Mouse (Mus musculus): ENCODE measurements around the gene Sfxn3. TPM values are rescaled to one million over a fixed set of nuclear protein-coding genes. Genes with fewer than 3 reads are reported as not detected.

The Sfxn3 gene
- polyA plus RNA-seq, 1 experiment from 2014 or later: 19.2 TPM

DNA sequence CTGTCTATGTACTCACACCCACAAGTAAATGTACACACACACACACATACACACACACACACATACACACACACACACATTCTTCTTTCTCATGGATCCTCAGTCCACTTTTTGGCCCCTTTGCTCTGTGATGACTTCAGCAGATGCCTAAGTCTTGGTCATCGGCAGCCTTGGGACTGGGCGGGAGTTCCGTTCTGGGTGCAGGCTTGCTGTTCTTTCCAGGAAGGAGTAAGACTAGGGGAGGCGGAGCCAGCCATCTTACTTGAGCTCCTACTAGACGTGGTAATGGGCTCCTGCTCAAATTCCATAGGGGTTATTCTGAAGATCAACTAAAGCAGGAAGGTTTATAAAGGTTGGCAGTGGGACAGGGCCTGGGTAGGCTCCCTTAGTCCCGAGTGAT is 27.0 kb upstream of the Sfxn3 start:
- 60% methylated on average over 6 of the region's 6 CpGs for WGBS
- Histone ChIP-seq H3K9me3 (no peaks in the 10 kb centered on the region), H3K27ac (no peak overlapping the region), H3K4me1 (replicated peaks) (peaks cover 51% of the 10 kb centered on the region), H3K36me3 (peaks cover 49% of the 10 kb centered on the region), H3K9ac (replicated peaks) (no peak overlapping the region; the same call in 1 of the 2 replicates), H3K27me3 (no peaks in the 10 kb centered on the region), H3K4me2 (peak overlapping the region; percentile 29), H3K4me3 (replicated peaks) (peak overlapping the region; percentile 7; the same call in 1 of the 2 replicates)
- ATAC-seq (ENCODE audit: insufficient number of reproducible peaks, insufficient read depth, low FRiP score, low TSS enrichment, low read depth): no peak

- Histone ChIP-seq H3K4me2 (peak overlapping the region; percentile 29), H3K4me3 (replicated peaks) (no peak overlapping the region), H3K27me3 (no peaks in the 10 kb centered on the region), H3K27ac (no peak overlapping the region), H3K4me1 (replicated peaks) (peaks cover 48% of the 10 kb centered on the region), H3K9me3 (no peaks in the 10 kb centered on the region), H3K36me3 (peaks cover 59% of the 10 kb centered on the region), H3K9ac (replicated peaks) (no peak overlapping the region; the same call in 1 of the 2 replicates)
- 95% methylated on average over 15 of the region's 15 CpGs for WGBS
- no peak for ATAC-seq (ENCODE audit: insufficient number of reproducible peaks, insufficient read depth, low FRiP score, low TSS enrichment, low read depth)
Observed at GRCm38 (mm10) chr19:45021362-45021761, 25.9 kb upstream of the Sfxn3 start.

- Histone ChIP-seq H3K9ac (replicated peaks) (no peak overlapping the region), H3K27me3 (no peaks in the 10 kb centered on the region), H3K36me3 (peaks cover 86% of the 10 kb centered on the region), H3K27ac (no peak overlapping the region), H3K4me3 (replicated peaks) (no peak overlapping the region), H3K4me1 (replicated peaks) (peaks cover 43% of the 10 kb centered on the region), H3K9me3 (no peaks in the 10 kb centered on the region), H3K4me2 (no peak overlapping the region)
- no peak for ATAC-seq (ENCODE audit: insufficient number of reproducible peaks, insufficient read depth, low FRiP score, low TSS enrichment, low read depth)
- WGBS: 85% methylated on average over 11 of the region's 11 CpGs
Observed at GRCm38 (mm10) chr19:45023993-45024392, 23.3 kb upstream of the Sfxn3 start.

- Histone ChIP-seq H3K27ac (no peak overlapping the region), H3K27me3 (no peaks in the 10 kb centered on the region), H3K9me3 (no peaks in the 10 kb centered on the region), H3K4me3 (replicated peaks) (no peak overlapping the region), H3K9ac (replicated peaks) (no peak overlapping the region), H3K36me3 (peaks cover 86% of the 10 kb centered on the region), H3K4me2 (no peak overlapping the region), H3K4me1 (replicated peaks) (peaks cover 35% of the 10 kb centered on the region)
- ATAC-seq (ENCODE audit: insufficient number of reproducible peaks, insufficient read depth, low FRiP score, low TSS enrichment, low read depth): no peak
- WGBS: 91% methylated on average over 20 of the region's 20 CpGs
Observed at GRCm38 (mm10) chr19:45024775-45025174, 22.5 kb upstream of the Sfxn3 start.

DNA sequence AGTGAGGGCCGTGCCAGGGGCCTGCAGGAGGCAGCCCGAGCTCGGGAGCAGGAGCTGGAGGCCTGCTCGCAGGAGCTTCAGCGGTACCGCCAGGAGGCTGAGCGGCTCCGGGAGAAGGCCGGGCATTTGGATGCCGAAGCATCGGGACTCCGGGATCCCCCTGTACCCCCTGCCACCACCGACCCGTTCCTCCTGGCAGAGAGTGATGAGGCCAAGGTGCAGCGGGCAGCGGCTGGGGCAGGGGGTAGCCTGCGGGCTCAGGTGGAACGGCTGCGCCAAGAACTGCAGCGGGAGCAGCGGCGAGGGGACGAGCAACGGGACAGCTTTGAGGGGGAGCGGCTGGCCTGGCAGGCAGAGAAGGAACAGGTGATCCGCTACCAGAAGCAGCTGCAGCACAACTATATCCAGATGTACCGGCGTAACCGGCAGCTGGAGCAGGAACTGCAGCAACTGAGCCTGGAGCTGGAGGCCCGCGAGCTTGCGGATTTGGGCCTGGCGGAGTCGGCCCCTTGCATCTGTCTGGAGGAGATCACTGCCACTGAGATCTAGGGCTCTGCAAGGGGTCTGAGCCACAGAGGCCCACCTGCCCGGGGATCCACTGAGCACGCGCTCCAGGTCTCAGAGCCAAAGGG is 21.2 kb upstream of the Sfxn3 start:
- Histone ChIP-seq H3K27ac (0 out of 2 replicates have a peak overlapping the region, but pooled peaks have one; percentile 20), H3K27me3 (no peaks in the 10 kb centered on the region), H3K9ac (replicated peaks) (no peak overlapping the region; the same call in 1 of the 2 replicates), H3K4me2 (no peak overlapping the region), H3K9me3 (no peaks in the 10 kb centered on the region), H3K36me3 (peaks cover 79% of the 10 kb centered on the region), H3K4me1 (replicated peaks) (peaks cover 26% of the 10 kb centered on the region), H3K4me3 (replicated peaks) (no peak overlapping the region)
- 72% methylated on average over 37 of the region's 37 CpGs for WGBS
- ATAC-seq (ENCODE audit: insufficient number of reproducible peaks, insufficient read depth, low FRiP score, low TSS enrichment, low read depth): no peak

GRCm38 (mm10) chr19:45026958-45027670 is 20.2 kb upstream of the Sfxn3 start:
- Histone ChIP-seq H3K4me3 (replicated peaks) (no peak overlapping the region), H3K4me2 (no peak overlapping the region), H3K27ac (no peak overlapping the region), H3K36me3 (peaks cover 69% of the 10 kb centered on the region), H3K4me1 (replicated peaks) (peaks cover 23% of the 10 kb centered on the region), H3K9ac (replicated peaks) (no peak overlapping the region), H3K9me3 (no peaks in the 10 kb centered on the region), H3K27me3 (no peaks in the 10 kb centered on the region)
- no peak for ATAC-seq (ENCODE audit: insufficient number of reproducible peaks, insufficient read depth, low FRiP score, low TSS enrichment, low read depth)
- 79% methylated on average over 6 of the region's 6 CpGs for WGBS

GRCm38 (mm10) chr19:45027848-45028247 is 19.5 kb upstream of the Sfxn3 start:
- Histone ChIP-seq H3K4me2 (no peak overlapping the region), H3K36me3 (peaks cover 61% of the 10 kb centered on the region), H3K27ac (no peak overlapping the region), H3K27me3 (no peaks in the 10 kb centered on the region), H3K9ac (replicated peaks) (no peak overlapping the region), H3K9me3 (no peaks in the 10 kb centered on the region), H3K4me3 (replicated peaks) (no peak overlapping the region), H3K4me1 (replicated peaks) (peaks cover 30% of the 10 kb centered on the region)
- ATAC-seq (ENCODE audit: insufficient number of reproducible peaks, insufficient read depth, low FRiP score, low TSS enrichment, low read depth): no peak
- WGBS: 90% methylated on average over 6 of the region's 6 CpGs

- Histone ChIP-seq H3K27ac (0 out of 2 replicates have a peak overlapping the region, but pooled peaks have one; percentile 35), H3K4me3 (replicated peaks) (no peak overlapping the region), H3K36me3 (peaks cover 52% of the 10 kb centered on the region), H3K27me3 (no peaks in the 10 kb centered on the region), H3K4me2 (no peak overlapping the region), H3K4me1 (replicated peaks) (peaks cover 29% of the 10 kb centered on the region), H3K9me3 (no peaks in the 10 kb centered on the region), H3K9ac (replicated peaks) (no peak overlapping the region)
- WGBS: 65% methylated on average over 19 of the region's 19 CpGs
- no peak for ATAC-seq (ENCODE audit: insufficient number of reproducible peaks, insufficient read depth, low FRiP score, low TSS enrichment, low read depth)
Observed at GRCm38 (mm10) chr19:45028746-45029145, 18.6 kb upstream of the Sfxn3 start.

DNA sequence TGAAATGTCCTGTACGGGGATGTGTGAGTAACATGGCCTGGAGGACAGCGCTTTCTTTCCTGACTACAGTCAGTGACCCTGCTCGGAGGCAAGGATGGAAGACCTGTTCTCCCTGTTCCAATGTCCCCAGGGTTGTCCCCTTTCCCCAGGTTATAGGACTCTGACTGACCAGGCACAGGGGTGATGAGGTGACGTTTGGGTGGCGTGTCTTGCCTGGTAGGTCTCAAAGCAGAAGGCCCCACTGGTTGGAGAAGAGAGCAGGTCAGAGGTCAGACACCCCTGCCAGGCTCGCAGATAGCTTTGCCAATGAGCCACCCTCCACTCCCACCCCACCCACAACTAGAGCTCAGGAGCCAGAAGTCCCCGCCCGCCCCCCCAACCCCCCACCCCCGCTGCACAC is 17.7 kb upstream of the Sfxn3 start:
- Histone ChIP-seq H3K27me3 (no peaks in the 10 kb centered on the region), H3K4me3 (replicated peaks) (no peak overlapping the region), H3K4me1 (replicated peaks) (peaks cover 28% of the 10 kb centered on the region), H3K4me2 (no peak overlapping the region), H3K27ac (no peak overlapping the region), H3K36me3 (peaks cover 45% of the 10 kb centered on the region), H3K9me3 (no peaks in the 10 kb centered on the region), H3K9ac (replicated peaks) (no peak overlapping the region)
- 58% methylated on average over 8 of the region's 9 CpGs for WGBS
- no peak for ATAC-seq (ENCODE audit: insufficient number of reproducible peaks, insufficient read depth, low FRiP score, low TSS enrichment, low read depth)

- Histone ChIP-seq H3K27ac (no peak overlapping the region), H3K4me3 (replicated peaks) (no peak overlapping the region), H3K36me3 (peaks cover 39% of the 10 kb centered on the region), H3K27me3 (no peaks in the 10 kb centered on the region), H3K4me2 (no peak overlapping the region), H3K9me3 (no peaks in the 10 kb centered on the region), H3K9ac (replicated peaks) (no peak overlapping the region), H3K4me1 (replicated peaks) (peaks cover 28% of the 10 kb centered on the region)
- 38% methylated on average over 8 of the region's 8 CpGs for WGBS
- no peak for ATAC-seq (ENCODE audit: insufficient number of reproducible peaks, insufficient read depth, low FRiP score, low TSS enrichment, low read depth)
Observed at GRCm38 (mm10) chr19:45030111-45030510, 17.2 kb upstream of the Sfxn3 start.

- H3K4me1 ChIP-seq (replicated peaks): peaks cover 24% of the 10 kb centered on the region
- no peaks in the 10 kb centered on the region for H3K27me3 ChIP-seq
- no peak for ATAC-seq (ENCODE audit: insufficient number of reproducible peaks, insufficient read depth, low FRiP score, low TSS enrichment, low read depth)
- no peaks in the 10 kb centered on the region for H3K9me3 ChIP-seq
- peak overlapping the region; percentile 19; the same call in 1 of the 2 replicates for H3K4me3 ChIP-seq (replicated peaks)
- H3K9ac ChIP-seq (replicated peaks): no peak overlapping the region
- H3K36me3 ChIP-seq: peaks cover 30% of the 10 kb centered on the region
- no peak overlapping the region for H3K27ac ChIP-seq
- H3K4me2 ChIP-seq: peak overlapping the region; percentile 48
- 41% methylated on average over 20 of the region's 20 CpGs for WGBS
Observed at GRCm38 (mm10) chr19:45030746-45031693, 16.3 kb upstream of the Sfxn3 start.

All from limb, embryonic 12.5 days (tissue).